Mouse (Mus musculus) cerebellum, adult 2 months (tissue): ENCODE measurements around the gene Fmnl2.

Source experiments
- CTCF ChIP-seq: fragments of 200-500 bp; IDR thresholded peaks from 2 replicates; pipeline ENCODE4 v1.5.1; 2011; ENCODE audit warnings: low read depth, mild to moderate bottlenecking, control low read depth, low read length, moderate library complexity, borderline replicate concordance; ENCODE audit not compliant: insufficient read depth
- POLR2A ChIP-seq: fragments of 200-500 bp; IDR thresholded peaks from 2 replicates; pipeline ENCODE4 v1.6.1; 2011; ENCODE audit warnings: low read length, control low read depth, borderline replicate concordance; ENCODE audit not compliant: insufficient read depth

GRCm38 (mm10) chr2:52904526-52904925, 46.9 kb downstream of the Fmnl2 start:
- no peak for TF ChIP-seq CTCF
- no peak for TF ChIP-seq POLR2A
